ENCODE assay signal across 46 mouse cellular contexts in the genomic region with DNA sequence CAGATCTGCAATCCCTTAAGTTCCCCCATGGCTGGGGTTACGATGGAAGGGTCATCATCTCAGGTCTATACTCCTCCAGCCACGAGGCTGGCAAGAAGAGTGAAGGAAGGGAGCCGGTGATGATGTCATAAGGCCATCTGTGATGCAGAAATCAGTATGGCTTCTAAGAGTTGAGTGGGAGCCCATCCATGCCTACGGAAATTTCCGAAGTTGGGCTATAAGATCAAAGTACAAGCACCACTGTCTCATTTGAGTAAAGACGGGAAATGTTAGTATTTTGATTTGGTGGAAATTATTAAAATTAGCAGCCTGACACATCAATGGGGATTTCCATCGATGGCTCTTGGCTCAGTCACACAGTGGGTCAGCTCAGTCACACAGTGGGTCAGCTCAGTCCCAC. TPM values are rescaled to one million over a fixed set of nuclear protein-coding genes. Genes with fewer than 3 reads are reported as not detected.
"Had no signal": no experiment of that assay in that cellular context is flagged by ENCODE, and none has a peak within 500 bp of the region (broad histone marks: within the 10 kb centered on the region; RNA-seq: fewer than 3 reads in every experiment).

A gene (minus strand): TSS at position 101 of the 400 bp plus-strand sequence.

- H3K4me3 ChIP-seq: limb, embryonic 10.5 days; limb, embryonic 12.5 days; limb, embryonic 13.5 days; limb, embryonic 15.5 days; liver, embryonic 12.5 days; liver, embryonic 13.5 days; liver, embryonic 15.5 days; lung, embryonic 15.5 days; megakaryocyte, embryonic 14.5 days; midbrain, embryonic 10.5 days; midbrain, embryonic 12.5 days; midbrain, embryonic 13.5 days; midbrain, embryonic 15.5 days; myocyte had no signal

- H3K27me3 ChIP-seq: limb, embryonic 12.5 days; limb, embryonic 13.5 days; limb, embryonic 15.5 days; liver, embryonic 12.5 days; liver, embryonic 13.5 days; liver, embryonic 15.5 days; lung, embryonic 15.5 days; midbrain, embryonic 12.5 days; midbrain, embryonic 13.5 days; midbrain, embryonic 15.5 days had no signal

- H3K36me3 ChIP-seq: limb, embryonic 10.5 days; limb, embryonic 12.5 days; limb, embryonic 13.5 days; limb, embryonic 15.5 days; liver, embryonic 12.5 days; liver, embryonic 13.5 days; liver, embryonic 15.5 days; lung, embryonic 15.5 days; midbrain, embryonic 10.5 days; midbrain, embryonic 12.5 days; midbrain, embryonic 13.5 days; midbrain, embryonic 15.5 days had no signal

- DNase-seq: left cerebral cortex, postnatal 4 days; liver; liver, embryonic 13.5 days; liver, postnatal 0 days; lung, adult 18-20 months; lung, adult 2 months; lung, embryonic 14.5 days; lung, postnatal 10 days; lung, postnatal 14 days; lung, postnatal 36 days; lung, postnatal 4 days; midbrain, embryonic 14.5 days had no signal

- H3K9me3 ChIP-seq: limb, embryonic 10.5 days; limb, embryonic 12.5 days; limb, embryonic 13.5 days; limb, embryonic 15.5 days; liver, embryonic 12.5 days; liver, embryonic 13.5 days; liver, embryonic 15.5 days; lung, embryonic 15.5 days; midbrain, embryonic 10.5 days; midbrain, embryonic 12.5 days; midbrain, embryonic 13.5 days; midbrain, embryonic 15.5 days had no signal

- H3K9ac ChIP-seq: limb, embryonic 12.5 days; limb, embryonic 13.5 days; limb, embryonic 15.5 days; liver, embryonic 12.5 days; liver, embryonic 13.5 days; liver, embryonic 14.5 days; liver, embryonic 15.5 days; liver, postnatal 0 days; lung, embryonic 14.5 days; lung, embryonic 15.5 days; midbrain, embryonic 12.5 days; midbrain, embryonic 13.5 days; midbrain, embryonic 15.5 days had no signal

- ATAC-seq: liver, embryonic 12.5 days; liver, postnatal 0 days; lung, postnatal 0 days; midbrain, embryonic 13.5 days; midbrain, embryonic 15.5 days; midbrain, embryonic 16.5 days had no signal

- H3K4me1 ChIP-seq: limb, embryonic 12.5 days; limb, embryonic 13.5 days; limb, embryonic 15.5 days; liver, embryonic 13.5 days; liver, embryonic 15.5 days; lung, embryonic 15.5 days; midbrain, embryonic 10.5 days; midbrain, embryonic 12.5 days; midbrain, embryonic 13.5 days; midbrain, embryonic 15.5 days had no signal

- H3K27ac ChIP-seq: limb, embryonic 10.5 days; limb, embryonic 12.5 days; limb, embryonic 13.5 days; limb, embryonic 15.5 days; liver, embryonic 12.5 days; liver, embryonic 13.5 days; liver, embryonic 14.5 days; liver, embryonic 15.5 days; lung, embryonic 15.5 days; macrophage; midbrain, embryonic 10.5 days; midbrain, embryonic 12.5 days; midbrain, embryonic 13.5 days; midbrain, embryonic 15.5 days had no signal

- H3K4me2 ChIP-seq: limb, embryonic 12.5 days; limb, embryonic 13.5 days; limb, embryonic 15.5 days; liver, embryonic 11.5 days; liver, embryonic 12.5 days; liver, embryonic 13.5 days; liver, embryonic 15.5 days; lung, embryonic 14.5 days; lung, embryonic 15.5 days; midbrain, embryonic 11.5 days; midbrain, embryonic 12.5 days; midbrain, embryonic 13.5 days; midbrain, embryonic 15.5 days had no signal

RNA-seq across cellular contexts. Expression of the gene that starts here (rescaled TPM):
- total RNA-seq: left cerebral cortex, adult 8-10 months; left cerebral cortex, postnatal 10 days; left cerebral cortex, postnatal 14 days; left cerebral cortex, postnatal 25 days; left cerebral cortex, postnatal 36 days; left cerebral cortex, postnatal 4 days; liver, adult 2 months; megakaryocyte progenitor cell, adult 5-6 weeks; megakaryocyte, adult 5-6 weeks; megakaryocyte-erythroid progenitor cell, adult 5-6 weeks; midbrain, postnatal 0 days; monocyte, adult 5-6 weeks had no signal
- polyA plus RNA-seq: limb, embryonic 10.5 days; limb, embryonic 11.5 days; limb, embryonic 12.5 days; limb, embryonic 13.5 days; limb, embryonic 14.5 days; limb, embryonic 15.5 days; liver, adult 2 months; liver, embryonic 11.5 days; liver, embryonic 12.5 days; liver, embryonic 13.5 days; liver, embryonic 14.5 days; liver, embryonic 15.5 days; liver, embryonic 16.5 days; liver, postnatal 0 days; lung, adult 2 months; lung, embryonic 14.5 days; lung, embryonic 15.5 days; lung, embryonic 16.5 days; lung, postnatal 0 days; macrophage; midbrain, embryonic 10.5 days; midbrain, embryonic 11.5 days; midbrain, embryonic 12.5 days; midbrain, embryonic 13.5 days; midbrain, embryonic 14.5 days; midbrain, embryonic 15.5 days; midbrain, embryonic 16.5 days; midbrain, postnatal 0 days; myocyte had no signal
